Mouse (Mus musculus): ENCODE data around the gene Lrrc58. TPM values are rescaled to one million over a fixed set of nuclear protein-coding genes. Genes with fewer than 3 reads are reported as not detected.

Gene Lrrc58
- polyA plus RNA-seq (2015; fragmentation: Nextera tagmentation; extraction: Ambion mirVana): 19.6 and 24.0 TPM in 2 replicates

GRCm38 (mm10) chr16:37867791-37868505, at the start of gene Lrrc58:
Gene Lrrc58 (plus strand): TSS chr16:37868389.

DNA sequence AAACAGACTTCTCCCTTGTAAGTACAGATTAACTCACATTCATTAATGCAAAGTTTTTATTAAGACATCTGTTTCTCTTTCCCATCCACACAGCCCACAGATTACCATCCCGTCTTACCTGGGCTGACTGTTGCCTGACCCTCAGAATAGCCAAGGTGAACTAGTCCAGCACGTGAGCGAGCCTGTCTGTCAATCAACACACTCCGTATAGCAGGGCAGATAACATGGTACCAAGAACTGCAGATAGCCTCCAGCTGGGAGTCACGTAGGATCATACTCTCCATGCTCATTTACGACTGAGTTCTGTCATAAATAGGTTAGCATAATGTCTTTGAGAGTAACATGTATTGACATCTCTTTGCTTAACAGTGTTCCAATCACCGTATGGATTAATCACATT, 7.2 kb upstream of the Lrrc58 start, which contains the start of gene Gm36028:
Gm36028 (minus strand) TSS at position 118 of the 400 bp plus-strand sequence.

GRCm38 (mm10) chr16:37916138-37916817, 48.1 kb downstream of the Lrrc58 start, which contains the start of gene Gpr156:
Gene Gpr156 (plus strand): TSS chr16:37916496.

Other genes starting within 250 kb of the Lrrc58 start
- 54.0 and 62.4 TPM in 2 replicates for gene Ndufb4, start 213.9 kb upstream of the Lrrc58 start, polyA plus RNA-seq (2015; fragmentation: Nextera tagmentation; extraction: Ambion mirVana)
- gene Fstl1, start 91.5 kb upstream of the Lrrc58 start, polyA plus RNA-seq (2015; fragmentation: Nextera tagmentation; extraction: Ambion mirVana): 112 and 134 TPM in 2 replicates
- gene Gm36028, start 7.2 kb upstream of the Lrrc58 start, polyA plus RNA-seq (2015; fragmentation: Nextera tagmentation; extraction: Ambion mirVana): not detected in 2 replicates
- gene Gpr156, start 48.1 kb downstream of the Lrrc58 start, polyA plus RNA-seq (2015; fragmentation: Nextera tagmentation; extraction: Ambion mirVana): 0.02 TPM in 1 of 2 replicates, not detected in the other
- gene Gsk3b, start 220.6 kb downstream of the Lrrc58 start, polyA plus RNA-seq (2015; fragmentation: Nextera tagmentation; extraction: Ambion mirVana): 19.7 and 22.9 TPM in 2 replicates